Mouse (Mus musculus) Patski (cell line): ENCODE measurements around the gene Aff4. TPM values are rescaled to one million over a fixed set of nuclear protein-coding genes. Genes with fewer than 3 reads are reported as not detected.

Experiments used
- ATAC-seq: fragments of 100-300 bp; one replicate; pipeline ENCODE4 v1.8.0; 2021
- CTCF ChIA-PET: fragments of 350-600 bp; sonication (Branson Sonifier 250); formaldehyde crosslinking; loops from one replicate; lab custom pipeline; 2022; ENCODE audit warnings: inconsistent platforms; lab: Charles Lee
- POLR2A ChIA-PET: fragments of 350-600 bp; sonication (Branson Sonifier 250); formaldehyde crosslinking; loops from one replicate; lab custom pipeline; 2022; ENCODE audit warnings: antibody characterized with exemption, inconsistent platforms; lab: Charles Lee
- DNase-seq: peaks from one replicate; pipeline ENCODE4 v3.0.0-alpha.2; 2011; ENCODE audit warnings: low read depth, low spot score
- H3K27me3 ChIP-seq: fragments of 371-371 bp; one replicate; pipeline ENCODE4 v1.5.1; 2021
- CTCF ChIP-seq: fragments of 100-300 bp; IDR thresholded peaks from one replicate; pipeline ENCODE4 v1.5.1; 2021
- in situ Hi-C: fragments of 300-500 bp; cut with MboI; formaldehyde crosslinking; loops from 3 replicates; pipeline ENCODE4 v1.11.1; 2018; ENCODE audit warnings: low pct_unique_long_range_greater_than_20kb, mixed read lengths
- polyA plus RNA-seq: library from polyadenylated mRNA; unstranded; gene quantifications from one replicate; pipeline ENCODE4 v1.2.3, GENCODE M21; 2021

Gene Aff4
- polyA plus RNA-seq, 1 experiment from 2014 or later = 73.6 TPM

DNA sequence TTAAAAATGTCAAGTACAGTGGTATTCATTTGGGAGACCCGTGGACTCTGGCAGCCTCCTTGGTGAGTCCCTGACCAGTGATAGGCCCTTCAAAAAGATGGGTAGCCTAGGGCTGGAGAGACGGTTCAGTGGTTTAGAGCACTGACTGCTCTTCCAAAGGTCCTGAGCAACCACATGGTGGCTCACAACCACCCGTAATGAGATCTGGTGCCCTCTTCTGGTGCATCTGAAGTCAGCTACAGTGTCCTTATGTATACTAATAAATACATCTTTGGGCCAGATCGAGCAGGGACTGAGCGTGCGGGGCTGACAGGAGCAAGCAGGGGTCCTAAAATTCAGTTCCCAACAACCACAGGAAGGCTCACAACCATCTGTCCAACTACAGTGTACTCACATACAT, 93.2 kb downstream of the Aff4 start:
- DNase-seq = no peak
- ATAC-seq = no peak
- ChIA-PET CTCF (interaction anchor here (2.3 kb wide), 1 partner anchor 12 kb away, joined by 8 read pairs; no protein-coding TSS in a partner anchor), POLR2A (no interaction called here)
- peak; percentile 76 for TF ChIP-seq CTCF
- H3K27me3 ChIP-seq = peaks cover 8% of the 10 kb centered on the region
- in situ Hi-C loops = no loop called here

DNA sequence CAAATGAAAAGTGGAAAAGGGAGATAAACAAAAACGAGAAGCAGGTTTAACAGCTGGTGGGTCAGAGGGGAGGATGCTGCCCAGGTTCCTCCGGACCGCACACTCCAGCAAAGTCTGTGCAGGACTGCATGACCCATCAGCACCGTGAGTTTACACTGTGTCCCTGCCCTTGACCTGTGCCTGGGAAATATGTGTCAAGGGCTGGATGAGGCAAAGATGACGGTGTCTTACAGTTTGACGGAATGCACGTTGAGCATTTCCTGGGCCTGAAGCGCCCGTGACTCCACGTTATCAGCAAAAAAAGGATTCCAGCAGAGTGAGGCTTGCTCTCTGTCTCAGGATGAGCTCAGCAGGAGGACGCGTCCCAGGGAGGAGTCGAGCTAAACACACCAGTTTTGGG, 94.9 kb downstream of the Aff4 start:
- no peak for TF ChIP-seq CTCF
- POLR2A ChIA-PET = interaction anchor here (1.0 kb wide), 1 partner anchor 16 kb away, joined by 3 read pairs; no protein-coding TSS in a partner anchor
- no peak for DNase-seq
- in situ Hi-C loops = no loop called here
- CTCF ChIA-PET = interaction anchor here (2.3 kb wide), 1 partner anchor 13 kb away, joined by 8 read pairs; no protein-coding TSS in a partner anchor
- ATAC-seq = no peak
- peaks cover 8% of the 10 kb centered on the region for H3K27me3 ChIP-seq

DNA sequence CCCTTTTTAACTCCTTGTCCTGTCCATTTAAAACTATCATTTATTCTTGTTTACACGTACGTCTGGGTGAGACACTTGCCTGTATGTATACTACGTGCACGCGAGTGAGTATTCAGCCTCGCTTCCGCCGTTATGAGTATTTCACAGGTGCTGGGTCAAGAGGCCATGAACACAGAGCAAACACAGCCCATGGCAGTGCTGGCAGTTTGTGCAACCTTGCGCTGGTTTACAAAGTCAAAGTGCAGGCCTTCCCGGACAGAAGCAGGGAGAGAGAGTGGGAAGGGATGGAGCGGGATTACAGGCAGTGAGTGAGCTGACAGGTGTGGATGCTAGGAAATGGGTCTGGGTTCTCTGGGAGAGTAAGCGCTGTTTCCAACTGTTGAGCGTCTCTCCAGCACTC, 95.5 kb downstream of the Aff4 start:
- in situ Hi-C loops = no loop called here
- ChIA-PET POLR2A (interaction anchor here (0.6 to 1.0 kb wide), 2 partner anchors 16 to 47 kb away, joined by 3 read pairs; no protein-coding TSS in a partner anchor), CTCF (interaction anchor here (2.3 kb wide), 1 partner anchor 14 kb away, joined by 8 read pairs; no protein-coding TSS in a partner anchor)
- DNase-seq = no peak
- ATAC-seq = no peak
- TF ChIP-seq CTCF = no peak
- H3K27me3 ChIP-seq = peaks cover 4% of the 10 kb centered on the region

DNA sequence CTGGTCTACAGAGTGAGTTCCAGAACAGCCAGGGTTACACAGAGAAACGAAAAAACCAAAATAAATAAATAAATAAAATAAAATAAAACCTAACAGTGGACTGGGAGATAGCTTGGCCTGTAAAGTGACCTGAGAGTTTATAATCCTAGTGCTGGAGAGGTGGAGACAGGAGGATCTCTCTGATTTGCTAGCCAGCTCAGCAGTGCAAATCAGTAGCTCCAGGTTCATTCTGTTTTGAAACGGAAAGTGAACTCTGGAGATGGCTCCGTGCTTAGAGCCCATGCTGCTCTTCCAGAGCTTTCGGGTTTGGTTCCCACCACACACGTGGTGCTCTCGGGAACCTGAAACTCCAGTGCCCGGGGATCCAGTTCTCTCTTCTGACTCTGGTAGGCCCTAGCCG, 97.4 kb downstream of the Aff4 start:
- ChIA-PET POLR2A (no interaction called here), CTCF (interaction anchor here (1.2 kb wide), 1 partner anchor 19 kb away, joined by 3 read pairs; no protein-coding TSS in a partner anchor)
- no peaks in the 10 kb centered on the region for H3K27me3 ChIP-seq
- ATAC-seq (no peak), DNase-seq (no peak)
- in situ Hi-C loops = no loop called here
- no peak for TF ChIP-seq CTCF

DNA sequence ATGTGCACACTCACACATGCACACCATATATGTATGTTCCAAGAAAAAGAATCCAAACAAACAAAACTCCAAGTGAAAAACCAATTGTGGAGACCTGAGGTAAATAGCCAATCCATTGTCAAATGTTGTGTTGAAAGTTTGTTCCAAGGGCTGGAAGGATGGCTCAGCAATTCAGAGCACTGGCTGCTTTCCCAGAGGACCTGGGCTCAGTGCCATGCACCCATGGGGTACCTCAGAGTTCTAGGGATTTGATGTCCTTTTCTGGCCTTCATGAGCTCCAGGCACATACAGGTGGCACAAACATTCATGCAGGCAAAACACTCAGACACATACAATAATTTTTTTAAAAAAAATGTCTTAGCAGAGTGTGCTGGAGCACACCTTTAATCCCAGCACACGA, 97.9 kb downstream of the Aff4 start:
- no peak for DNase-seq
- POLR2A ChIA-PET = no interaction called here
- CTCF ChIA-PET = no interaction called here
- no peak for ATAC-seq
- TF ChIP-seq CTCF = no peak
- H3K27me3 ChIP-seq = no peaks in the 10 kb centered on the region
- in situ Hi-C loops = no loop called here

DNA sequence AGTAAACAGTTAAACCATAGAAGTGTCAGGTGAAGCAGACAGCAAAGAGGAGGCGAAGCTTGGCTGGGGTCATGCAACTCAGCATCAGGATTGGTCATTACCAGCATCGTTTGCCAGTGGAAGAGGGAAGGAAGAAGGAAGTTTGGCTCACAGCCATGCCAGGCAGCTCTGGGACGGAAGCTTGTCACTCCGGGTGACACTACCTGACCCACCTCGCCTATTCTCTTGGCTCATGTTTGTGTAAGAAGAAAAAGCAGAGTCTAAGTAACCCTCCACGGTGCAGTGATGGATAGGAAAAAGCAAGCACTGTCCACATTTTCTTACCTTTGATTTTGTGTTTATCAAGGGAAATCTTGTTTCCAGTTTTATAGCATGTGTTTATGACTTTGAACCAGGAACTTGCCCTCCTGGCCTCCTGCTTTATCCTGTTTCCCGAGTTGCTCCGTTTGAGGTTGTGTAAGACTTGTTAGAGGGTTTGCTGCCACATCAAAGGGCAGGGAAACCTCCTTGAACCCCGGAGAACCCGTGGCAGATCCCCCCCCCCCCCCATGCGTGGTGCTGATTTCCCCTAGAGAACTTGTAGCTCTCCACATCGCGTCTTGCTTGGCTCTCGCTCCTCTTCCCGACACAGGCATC, 99.6 kb downstream of the Aff4 start:
- ChIA-PET CTCF (no interaction called here), POLR2A (no interaction called here)
- H3K27me3 ChIP-seq = no peaks in the 10 kb centered on the region
- DNase-seq (no peak), ATAC-seq (no peak)
- in situ Hi-C loops = loop anchor here (25.0 kb wide), 1 partner anchor 437 kb away; the partner anchor contains the start of gene Slc22a5
- no peak for TF ChIP-seq CTCF

DNA sequence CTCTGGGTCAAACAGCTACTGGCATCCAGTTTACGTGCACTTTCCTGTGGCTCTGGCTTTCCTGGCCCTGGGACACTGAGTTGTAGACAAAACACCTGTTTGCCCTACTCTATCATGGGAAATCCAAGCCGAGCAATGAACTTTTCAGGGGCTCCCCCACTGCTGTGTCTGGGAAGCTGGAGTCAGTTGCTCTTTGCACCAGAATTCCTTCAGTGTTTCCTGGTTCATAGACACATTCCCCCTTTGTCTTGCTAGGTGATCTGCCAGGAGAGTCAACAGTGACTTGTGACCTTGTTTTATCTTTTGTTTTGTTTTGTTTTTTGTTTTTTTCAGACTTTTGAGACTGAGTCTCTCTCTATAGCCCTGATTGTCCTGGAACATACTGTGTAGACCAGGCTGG, 100.7 kb downstream of the Aff4 start:
- ChIA-PET POLR2A (no interaction called here), CTCF (no interaction called here)
- in situ Hi-C loops = loop anchor here (25.0 kb wide), 1 partner anchor 436 kb away; the partner anchor contains the start of gene Slc22a5
- TF ChIP-seq CTCF = no peak
- no peak for DNase-seq
- H3K27me3 ChIP-seq = no peaks in the 10 kb centered on the region
- ATAC-seq = no peak

DNA sequence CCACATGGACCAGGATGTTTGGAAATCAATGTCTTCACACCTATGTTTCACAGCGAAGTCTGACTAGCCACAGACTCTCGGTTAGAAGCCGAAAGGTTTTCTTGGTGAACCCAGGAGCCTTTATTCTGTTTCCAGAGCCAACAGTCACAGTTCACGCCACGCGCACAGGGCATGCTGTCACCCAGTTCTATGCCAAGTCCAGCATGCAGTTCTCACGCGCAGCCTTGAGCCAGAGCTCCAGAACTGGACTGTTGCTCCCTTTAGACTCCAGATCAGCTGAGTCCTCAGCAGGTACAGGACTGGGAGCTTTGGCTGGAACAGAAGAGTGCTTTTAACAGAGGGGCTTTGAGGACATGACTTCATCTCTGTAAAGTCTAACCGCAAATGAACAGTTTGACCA, 101.8 kb downstream of the Aff4 start:
- POLR2A ChIA-PET = no interaction called here
- CTCF ChIA-PET = no interaction called here

DNA sequence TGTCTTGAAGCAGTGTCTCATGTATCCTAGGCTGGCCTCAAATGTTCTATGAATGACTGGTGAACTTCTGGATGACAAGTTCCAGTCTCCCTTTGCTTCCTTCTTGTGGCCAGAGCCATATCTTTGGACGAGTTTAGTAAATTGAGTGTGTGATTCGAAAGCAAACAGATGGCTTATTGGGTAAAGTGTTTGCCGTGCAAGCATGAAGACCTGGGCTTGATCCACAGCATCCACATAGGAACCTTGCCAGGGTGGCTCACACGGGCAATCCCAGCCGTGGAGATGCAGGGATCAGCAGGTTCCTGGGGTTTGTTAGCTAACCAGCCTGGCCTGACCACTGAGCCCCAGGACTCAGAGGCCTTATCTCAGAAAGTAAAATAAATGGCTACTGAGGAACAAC, 102.4 kb downstream of the Aff4 start:
- no peak for TF ChIP-seq CTCF
- H3K27me3 ChIP-seq = no peaks in the 10 kb centered on the region
- ATAC-seq = no peak
- ChIA-PET CTCF (interaction anchor here (1.3 kb wide), 1 partner anchor 21 kb away, joined by 3 read pairs; no protein-coding TSS in a partner anchor), POLR2A (no interaction called here)
- in situ Hi-C loops = loop anchor here (25.0 kb wide), 1 partner anchor 434 kb away; the partner anchor contains the start of gene Slc22a5
- no peak for DNase-seq

More for the DNA sequence above, 101.8 kb downstream of the Aff4 start:
- in situ Hi-C loops = loop anchor here (25.0 kb wide), 1 partner anchor 435 kb away; the partner anchor contains the start of gene Slc22a5
- TF ChIP-seq CTCF = no peak
- ATAC-seq (no peak), DNase-seq (no peak)
- H3K27me3 ChIP-seq = no peaks in the 10 kb centered on the region

DNA sequence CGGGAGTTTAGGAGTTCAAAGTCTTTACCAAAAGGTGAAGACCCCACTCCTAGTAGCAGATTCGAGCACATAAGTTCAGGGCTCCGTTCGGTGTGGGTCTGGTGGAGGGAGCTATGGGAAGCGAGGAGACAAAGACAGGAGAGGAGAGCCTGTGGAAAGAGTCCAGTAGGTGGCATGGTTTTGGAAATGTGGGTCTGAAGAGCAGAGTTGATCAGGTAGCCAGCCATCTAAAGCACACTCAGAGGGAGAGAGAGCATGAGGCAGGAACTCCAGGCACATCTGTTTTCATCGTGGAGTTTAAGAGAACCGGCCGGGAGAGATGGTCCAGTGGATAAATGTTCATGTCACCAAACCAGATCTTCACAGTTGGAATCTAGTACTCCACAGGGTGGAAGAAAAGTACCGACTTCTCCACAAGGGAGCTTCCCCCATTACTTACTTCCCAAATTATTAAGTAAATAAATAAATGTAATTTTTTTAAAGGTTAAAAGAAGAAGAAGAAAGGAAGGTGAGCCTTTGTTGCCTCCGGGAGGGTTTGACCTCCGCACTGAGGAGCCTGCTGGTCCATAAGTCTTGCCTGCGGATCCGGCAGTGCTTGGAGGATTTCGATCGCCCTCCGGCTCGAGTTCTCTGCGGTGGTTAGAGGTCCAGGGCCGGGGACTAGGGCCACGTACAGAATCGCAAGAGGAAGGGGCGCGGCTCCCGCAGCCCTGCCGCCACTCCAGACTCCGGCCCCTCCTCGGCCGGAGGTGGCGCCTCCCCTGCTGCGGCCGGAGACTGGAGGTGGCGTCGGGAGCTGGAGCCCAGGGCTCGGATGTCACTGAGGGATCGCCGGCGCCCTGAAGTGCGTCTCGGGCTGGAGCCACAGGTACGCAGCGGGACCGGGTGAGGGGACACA, 106.1 kb downstream of the Aff4 start, which contains the start of the genes Gm10447 and Shroom1:
TSS of gene Gm10447 (minus strand) at position 637 of the 898 bp plus-strand sequence.
TSS of gene Shroom1 (plus strand) at position 732 of the 898 bp plus-strand sequence.
- ATAC-seq (no peak), DNase-seq (no peak)
- in situ Hi-C loops = loop anchor here (25.0 kb wide), 1 partner anchor 431 kb away; the partner anchor contains the start of gene Slc22a5
- no peaks in the 10 kb centered on the region for H3K27me3 ChIP-seq
- ChIA-PET CTCF (interaction anchor here (1.2 to 2.0 kb wide), 2 partner anchors 10 to 15 kb away, joined by 5 read pairs; no protein-coding TSS in a partner anchor), POLR2A (no interaction called here)
- TF ChIP-seq CTCF = no peak
